Mouse (Mus musculus) urinary bladder, postnatal 10 days (tissue): ENCODE results near the gene Dgki.

Source experiments
- DNase-seq: peaks from one replicate; pipeline ENCODE4 v3.0.0; 2022; ENCODE audit warnings: low spot score

Dgki gene

GRCm38 (mm10) chr6:36808306-36809058 is 491.5 kb downstream of the Dgki start:
- no peak for DNase-seq

DNA sequence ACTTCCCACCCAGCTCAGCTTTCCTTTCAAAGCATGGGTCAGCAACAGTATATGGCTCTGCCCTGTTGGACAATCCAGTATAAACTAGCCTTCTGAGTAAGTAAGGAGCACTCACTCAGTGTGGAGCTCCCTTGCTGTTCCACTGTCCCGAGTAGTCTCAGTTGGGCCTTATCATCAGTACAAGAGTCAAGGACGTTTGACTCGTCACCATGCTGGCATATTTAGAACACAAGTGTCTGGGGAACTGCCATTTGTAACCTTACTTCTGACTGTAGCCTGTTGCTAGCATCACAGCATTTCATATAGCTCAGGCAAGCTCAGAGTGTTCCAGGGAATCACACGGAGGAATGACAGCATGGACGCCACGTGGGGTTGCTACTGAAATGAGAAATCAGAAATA is 493.1 kb downstream of the Dgki start:
- no peak for DNase-seq

- no peak for DNase-seq
Observed at GRCm38 (mm10) chr6:36800309-36800946, 499.6 kb downstream of the Dgki start.

GRCm38 (mm10) chr6:36797066-36797655 is 502.8 kb downstream of the Dgki start:
- DNase-seq = no peak
